Mouse (Mus musculus) liver, embryonic 14.5 days (tissue): Measurements from ENCODE around the gene Rem1. TPM values are rescaled to one million over a fixed set of nuclear protein-coding genes. Genes with fewer than 3 reads are reported as not detected.

Experiments
- ATAC-seq: fragments of 200-750 bp; cut with Nextera tagmentation; 2 replicates; pipeline ENCODE4 v1.8.0; 2017; ENCODE audit warnings: moderate number of reproducible peaks, mild to moderate bottlenecking, moderate library complexity; ENCODE audit not compliant: insufficient read depth
- DNase-seq, 3 experiments: peaks; one replicate each; pipeline ENCODE4 v3.0.0-alpha.2; 2012 to 2013; ENCODE audit warnings: low read depth in 3 of 3, low spot score in 3 of 3
- H3K27ac ChIP-seq: fragments of 300-500 bp; sonication (generic); 2 replicates; pipeline ENCODE4 v1.5.1; 2014; ENCODE audit warnings: moderate library complexity, mild to moderate bottlenecking, control low read depth, inconsistent platforms
- H3K27me3 ChIP-seq: fragments of 300-500 bp; sonication (generic); 2 replicates; pipeline ENCODE4 v1.6.1; 2014; ENCODE audit warnings: mild to moderate bottlenecking, low read length, moderate library complexity; ENCODE audit not compliant: control insufficient read depth, insufficient read depth
- H3K36me3 ChIP-seq: fragments of 300-500 bp; sonication (generic); replicated peaks from 2 replicates; pipeline ENCODE4 v1.6.1; 2014; ENCODE audit warnings: low read depth; ENCODE audit not compliant: control insufficient read depth, insufficient read depth
- H3K4me1 ChIP-seq, 2 experiments: fragments of 200-500 bp in 1 of 2; fragments of 300-500 bp in 1 of 2; sonication (generic) in 1 of 2; replicated peaks; 2 replicates each; pipeline ENCODE4 v1.6.1; 2012 to 2014; ENCODE audit warnings: antibody characterized with exemption in 1 of 2, inconsistent platforms in 1 of 2, low read length in 1 of 2; ENCODE audit not compliant: control insufficient read depth in 2 of 2, insufficient read depth in 2 of 2
- H3K4me2 ChIP-seq: fragments of 300-500 bp; sonication (generic); 2 replicates; pipeline ENCODE4 v1.6.1; 2014; ENCODE audit warnings: low read depth, mild to moderate bottlenecking, control low read depth, moderate library complexity
- H3K4me3 ChIP-seq, 2 experiments: fragments of 200-500 bp in 1 of 2; fragments of 300-500 bp in 1 of 2; sonication (generic) in 1 of 2; 2 replicates each; pipeline ENCODE4 v1.5.1; 2012 to 2014; ENCODE audit warnings: low read depth in 2 of 2, low read length in 2 of 2, mild to moderate bottlenecking in 2 of 2, control low read depth in 1 of 2, inconsistent platforms in 1 of 2, moderate library complexity in 1 of 2; ENCODE audit not compliant: insufficient read depth in 1 of 2
- H3K9ac ChIP-seq: fragments of 300-500 bp; sonication (generic); replicated peaks from 2 replicates; pipeline ENCODE4 v1.6.1; 2014; ENCODE audit warnings: mild to moderate bottlenecking, control low read depth, moderate library complexity
- H3K9me3 ChIP-seq: fragments of 300-500 bp; sonication (generic); 2 replicates; pipeline ENCODE4 v1.6.1; 2016; ENCODE audit warnings: low read length, mixed read lengths; ENCODE audit not compliant: control insufficient read depth
- CTCF ChIP-seq: IDR thresholded peaks from 2 replicates; pipeline ENCODE4 v1.5.1; 2016; ENCODE audit warnings: antibody characterized with exemption, low read depth, control low read depth
- EP300 ChIP-seq: IDR thresholded peaks from 2 replicates; pipeline ENCODE4 v1.6.1; 2016; ENCODE audit warnings: antibody characterized with exemption, low read depth
- WGBS: fragments of 180-500 bp; shearing (Covaris S2); extraction: QIAGEN DNeasy Blood & Tissue Kit; methylation state at CpG from one replicate; pipeline ENCODE4 v1.1.7; 2014; ENCODE audit not compliant: insufficient replicate concordance; 5-methylcytosine and 5-hydroxymethylcytosine counted together
- polyA plus RNA-seq, 2 experiments: library from polyadenylated mRNA; depleted of rRNA in 1 of 2; stranded (reverse) in 1 of 2; unstranded in 1 of 2; fragments of >200 nt; fragmentation: Nextera tagmentation in 1 of 2; extraction: Ambion mirVana in 1 of 2; gene quantifications; 2 replicates each; pipeline versions ENCODE4 v1.2.1 to v1.2.3; 2012 to 2014

The Rem1 gene
- polyA plus RNA-seq, 2 experiments = 0.42 to 0.91 TPM

GRCm38 (mm10) chr2:152620367-152621134, 6.2 kb upstream of the Rem1 start:
- Histone ChIP-seq H3K27me3 (peaks cover 4% of the 10 kb centered on the region), H3K4me3 (no peak overlapping the region), H3K9me3 (no peaks in the 10 kb centered on the region), H3K4me2 (no peak overlapping the region), H3K27ac (no peak overlapping the region), H3K4me1 (no peaks in the 10 kb centered on the region), H3K36me3 (no peaks in the 10 kb centered on the region), H3K9ac (no peak overlapping the region)
- no peak for TF ChIP-seq CTCF
- TF ChIP-seq EP300 = no peak
- ATAC-seq (no peak), DNase-seq (no peak)
- WGBS = 36% methylated on average over 9 of the region's 9 CpGs

DNA sequence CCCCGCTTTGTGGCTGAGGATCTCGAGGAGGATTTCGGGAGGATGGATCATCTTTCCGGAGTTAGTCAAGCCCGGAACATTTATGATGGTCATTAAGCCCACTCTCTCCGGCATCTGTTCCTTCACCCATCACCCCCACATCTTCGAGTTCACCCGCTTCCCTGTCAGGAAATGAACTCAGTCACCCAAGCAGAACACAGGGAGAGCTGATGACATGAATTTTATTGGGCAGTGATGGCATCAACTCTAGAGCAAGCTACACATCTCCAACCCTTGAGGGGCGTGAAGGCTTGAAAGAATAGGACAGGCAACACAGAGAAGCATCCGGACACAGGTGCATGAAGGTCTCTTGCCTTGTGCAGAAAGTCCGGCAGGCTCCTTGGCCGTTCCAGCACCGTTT, 4.6 kb upstream of the Rem1 start:
- no peaks in the 10 kb centered on the region for H3K9me3 ChIP-seq
- peaks cover 20% of the 10 kb centered on the region for H3K27me3 ChIP-seq
- DNase-seq (no peak), ATAC-seq (no peak)
- no peak for TF ChIP-seq CTCF
- TF ChIP-seq EP300 = no peak
- H3K9ac ChIP-seq = no peak overlapping the region
- no peak overlapping the region for H3K4me3 ChIP-seq
- no peaks in the 10 kb centered on the region for H3K36me3 ChIP-seq
- no peaks in the 10 kb centered on the region for H3K4me1 ChIP-seq
- no peak overlapping the region for H3K27ac ChIP-seq
- H3K4me2 ChIP-seq = no peak overlapping the region
- 48% methylated on average over 13 of the region's 13 CpGs for WGBS

DNA sequence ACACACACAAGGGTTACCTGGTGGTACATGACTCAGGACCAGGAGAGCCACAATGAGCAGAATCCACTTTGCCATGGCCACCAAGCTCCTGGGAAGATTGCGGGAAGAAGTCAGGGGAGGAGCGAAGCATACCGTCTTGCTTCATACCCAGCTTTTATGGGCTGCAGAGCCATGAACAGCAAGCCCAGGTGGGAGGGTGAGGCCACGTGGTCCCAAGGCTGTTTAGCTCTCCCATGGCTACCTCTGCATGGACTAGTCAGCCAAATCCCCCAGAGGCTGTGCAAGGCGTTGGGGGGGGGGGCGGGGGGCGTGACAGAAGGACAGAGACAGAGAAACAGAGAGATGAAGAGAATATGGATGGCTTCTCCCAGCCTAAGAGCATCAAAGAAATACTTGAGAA, 3.8 kb upstream of the Rem1 start, which contains the start of gene Defb25:
TSS of gene Defb25 (minus strand) at position 101 of the 400 bp plus-strand sequence.
- TF ChIP-seq EP300 (no peak), CTCF (no peak)
- Histone ChIP-seq H3K9me3 (no peaks in the 10 kb centered on the region), H3K27me3 (peaks cover 27% of the 10 kb centered on the region), H3K4me2 (no peak within 1 kb of the TSS), H3K4me3 (no peak within 1 kb of the TSS), H3K9ac (no peak within 1 kb of the TSS), H3K27ac (no peak within 1 kb of the TSS), H3K4me1 (no peaks in the 10 kb centered on the region), H3K36me3 (no peaks in the 10 kb centered on the region)
- no peak for DNase-seq
- ATAC-seq = no peak
- 69% methylated on average over 7 of the region's 7 CpGs for WGBS

DNA sequence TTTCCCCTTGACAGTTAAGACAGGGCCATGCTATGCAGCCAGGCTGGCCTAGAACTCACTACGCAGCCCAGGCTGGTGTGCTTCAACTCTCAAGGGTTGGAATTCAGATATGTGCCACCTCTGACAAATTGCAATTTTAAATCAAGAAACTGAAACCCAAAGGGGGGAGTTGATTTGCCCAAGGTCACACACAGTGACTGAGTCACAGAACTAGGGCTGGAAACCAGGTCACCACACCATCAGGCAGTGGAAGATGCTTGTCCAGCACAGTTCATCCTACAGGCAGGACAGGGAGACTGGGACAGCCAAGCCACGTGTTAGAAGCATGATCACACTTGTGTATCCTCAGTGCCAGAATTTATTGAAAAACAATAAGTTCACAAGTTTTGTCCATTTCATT, 2.2 kb upstream of the Rem1 start:
- Histone ChIP-seq H3K9ac (no peak overlapping the region), H3K4me1 (no peaks in the 10 kb centered on the region), H3K36me3 (no peaks in the 10 kb centered on the region), H3K27me3 (peaks cover 34% of the 10 kb centered on the region), H3K4me2 (no peak overlapping the region), H3K9me3 (no peaks in the 10 kb centered on the region), H3K4me3 (no peak overlapping the region), H3K27ac (no peak overlapping the region)
- no peak for DNase-seq
- ATAC-seq = no peak
- 56% methylated on average over 2 of the region's 2 CpGs for WGBS
- TF ChIP-seq EP300 (no peak), CTCF (no peak)

DNA sequence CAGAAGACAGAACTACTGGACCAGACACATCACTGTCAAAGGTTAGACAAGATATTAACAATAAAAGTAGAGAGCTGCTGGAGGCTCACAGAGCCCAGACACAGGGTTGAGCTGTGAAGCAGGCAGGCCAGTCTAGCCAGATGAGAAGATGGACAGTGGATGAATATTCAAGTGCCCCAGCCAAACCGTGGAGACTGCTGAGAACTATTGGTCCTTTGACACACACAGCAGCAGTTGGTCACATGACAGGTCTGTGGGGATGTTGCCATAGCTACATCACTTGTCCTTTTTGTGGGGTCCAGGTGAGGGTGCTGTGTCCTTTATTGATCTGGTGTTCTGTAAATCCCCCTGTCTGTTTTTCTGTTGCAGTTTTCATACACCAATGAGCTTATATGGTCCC, 1.5 kb upstream of the Rem1 start:
- no peak overlapping the region for H3K4me3 ChIP-seq
- peaks cover 34% of the 10 kb centered on the region for H3K27me3 ChIP-seq
- H3K4me2 ChIP-seq = no peak overlapping the region
- TF ChIP-seq CTCF = no peak
- TF ChIP-seq EP300 = no peak
- no peak overlapping the region for H3K9ac ChIP-seq
- ATAC-seq (no peak), DNase-seq (no peak)
- no peaks in the 10 kb centered on the region for H3K36me3 ChIP-seq
- H3K27ac ChIP-seq = no peak overlapping the region
- H3K9me3 ChIP-seq = no peaks in the 10 kb centered on the region
- WGBS = 24% methylated on average over 1 of the region's 1 CpGs
- no peaks in the 10 kb centered on the region for H3K4me1 ChIP-seq
